Mouse (Mus musculus): ENCODE measurements around the gene Apbb1. TPM values are rescaled to one million over a fixed set of nuclear protein-coding genes. Genes with fewer than 3 reads are reported as not detected.

The Apbb1 gene
- polyA plus RNA-seq, 1 experiment from 2014 or later, result 360 TPM

DNA sequence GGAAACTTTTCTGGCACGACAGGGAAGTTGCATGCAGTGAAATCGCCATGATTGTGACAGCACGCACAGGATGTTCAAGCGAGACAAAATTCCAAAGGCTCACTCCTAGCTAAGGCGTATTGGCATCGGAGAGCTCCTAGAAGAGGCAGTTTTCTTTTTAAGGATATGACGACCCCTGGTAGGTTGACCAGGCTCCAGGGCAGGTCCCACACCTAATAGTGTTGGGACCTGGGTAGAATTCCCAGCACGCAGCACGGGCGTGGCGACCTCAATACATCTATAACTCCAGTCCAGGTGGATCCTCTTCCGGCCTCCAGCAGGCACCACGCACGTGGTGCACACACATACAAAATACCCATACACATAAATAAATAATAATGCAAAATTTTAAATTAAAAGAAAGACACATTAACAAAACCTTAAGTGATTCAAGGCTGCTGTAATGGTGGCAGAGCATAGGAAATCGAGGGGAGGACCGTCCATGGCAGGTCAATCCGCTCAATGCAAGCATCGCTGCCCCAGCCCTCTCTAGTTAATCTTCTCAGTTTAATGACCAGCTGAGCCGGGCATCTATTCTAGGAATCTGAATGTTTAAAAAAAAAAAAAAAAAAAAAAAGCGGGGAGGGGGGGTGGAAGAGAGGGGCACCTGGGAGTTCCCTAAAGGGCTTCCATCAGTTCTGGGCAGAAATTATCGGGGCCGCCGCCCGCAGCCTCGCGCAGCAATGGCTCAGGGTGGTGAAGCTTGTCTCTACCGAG lies 27.8 kb downstream of the Apbb1 start:
- Histone ChIP-seq H3K27ac (ENCODE audit: low read length) (peak overlapping the region; percentile 86), H3K4me2 (ENCODE audit: low read length) (peak overlapping the region; percentile 83), H3K27me3 (ENCODE audit: control insufficient read depth, insufficient read depth, low read depth, low read length) (no peaks in the 10 kb centered on the region), H3K9ac (ENCODE audit: low read depth, low read length) (peak overlapping the region; percentile 92), H3K36me3 (ENCODE audit: control insufficient read depth, insufficient read depth, low read length) (peaks cover 10% of the 10 kb centered on the region), H3K4me1 (ENCODE audit: control insufficient read depth, insufficient read depth, low read length) (peaks cover 21% of the 10 kb centered on the region), H3K9me3 (replicated peaks; ENCODE audit: control insufficient read depth, low read length, poor library complexity, severe bottlenecking) (no peaks in the 10 kb centered on the region), H3K4me3 (ENCODE audit: low read depth, low read length) (peak overlapping the region; percentile 80)
- ATAC-seq, result peak; percentile 44
- WGBS, result 26% methylated on average over 26 of the region's 27 CpGs

DNA sequence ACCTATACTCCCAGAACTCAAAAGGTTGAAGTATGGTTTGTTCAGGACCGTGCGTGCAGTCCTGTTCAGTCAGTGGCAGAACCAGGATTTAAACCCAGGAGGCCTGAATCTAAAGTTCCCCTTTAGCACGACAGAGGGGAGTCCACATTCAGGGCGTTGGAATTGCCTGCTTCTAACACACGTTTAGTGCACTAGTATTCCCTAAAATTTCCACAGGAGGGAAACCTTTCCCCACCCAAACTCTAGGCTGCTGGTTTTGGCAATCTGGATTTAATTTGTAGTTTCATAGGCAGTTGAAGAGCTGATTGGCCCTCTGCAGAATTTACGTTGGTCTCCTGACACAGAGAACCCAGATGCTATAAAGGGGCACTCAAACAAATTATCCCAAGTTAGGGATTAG lies 32.4 kb downstream of the Apbb1 start:
- Histone ChIP-seq H3K36me3 (ENCODE audit: control insufficient read depth, insufficient read depth, low read length) (no peaks in the 10 kb centered on the region), H3K4me3 (ENCODE audit: low read depth, low read length) (no peak overlapping the region), H3K27ac (ENCODE audit: low read length) (no peak overlapping the region), H3K27me3 (ENCODE audit: control insufficient read depth, insufficient read depth, low read depth, low read length) (no peaks in the 10 kb centered on the region), H3K9me3 (replicated peaks; ENCODE audit: control insufficient read depth, low read length, poor library complexity, severe bottlenecking) (no peaks in the 10 kb centered on the region), H3K4me1 (ENCODE audit: control insufficient read depth, insufficient read depth, low read length) (no peaks in the 10 kb centered on the region), H3K9ac (ENCODE audit: low read depth, low read length) (no peak overlapping the region), H3K4me2 (ENCODE audit: low read length) (no peak overlapping the region)
- WGBS, result 45% methylated on average over 6 of the region's 6 CpGs
- ATAC-seq, result no peak

DNA sequence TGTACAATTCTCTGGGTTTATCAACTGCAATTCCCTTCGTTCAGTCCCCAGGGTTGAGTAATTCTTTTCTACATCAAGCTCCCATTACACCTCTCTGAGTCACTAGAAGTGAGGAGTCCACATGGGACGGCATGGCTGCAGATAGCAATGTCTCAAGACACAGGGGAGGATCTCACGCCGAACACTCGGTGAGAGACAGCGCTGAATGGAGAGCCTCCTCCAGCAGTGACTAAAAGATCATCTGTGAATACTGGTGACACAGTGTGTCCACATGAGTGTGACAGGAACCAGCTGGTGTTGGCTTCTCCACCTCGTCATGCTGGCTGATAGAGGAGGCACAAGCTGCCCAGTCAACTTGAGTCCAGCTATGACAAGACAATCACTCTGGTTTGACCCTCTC lies 33.5 kb downstream of the Apbb1 start:
- Histone ChIP-seq H3K27ac (ENCODE audit: low read length) (no peak overlapping the region), H3K9me3 (replicated peaks; ENCODE audit: control insufficient read depth, low read length, poor library complexity, severe bottlenecking) (no peaks in the 10 kb centered on the region), H3K9ac (ENCODE audit: low read depth, low read length) (no peak overlapping the region), H3K4me2 (ENCODE audit: low read length) (no peak overlapping the region), H3K36me3 (ENCODE audit: control insufficient read depth, insufficient read depth, low read length) (no peaks in the 10 kb centered on the region), H3K4me3 (ENCODE audit: low read depth, low read length) (no peak overlapping the region), H3K4me1 (ENCODE audit: control insufficient read depth, insufficient read depth, low read length) (no peaks in the 10 kb centered on the region), H3K27me3 (ENCODE audit: control insufficient read depth, insufficient read depth, low read depth, low read length) (no peaks in the 10 kb centered on the region)
- WGBS, result 83% methylated on average over 7 of the region's 7 CpGs
- ATAC-seq, result no peak

DNA sequence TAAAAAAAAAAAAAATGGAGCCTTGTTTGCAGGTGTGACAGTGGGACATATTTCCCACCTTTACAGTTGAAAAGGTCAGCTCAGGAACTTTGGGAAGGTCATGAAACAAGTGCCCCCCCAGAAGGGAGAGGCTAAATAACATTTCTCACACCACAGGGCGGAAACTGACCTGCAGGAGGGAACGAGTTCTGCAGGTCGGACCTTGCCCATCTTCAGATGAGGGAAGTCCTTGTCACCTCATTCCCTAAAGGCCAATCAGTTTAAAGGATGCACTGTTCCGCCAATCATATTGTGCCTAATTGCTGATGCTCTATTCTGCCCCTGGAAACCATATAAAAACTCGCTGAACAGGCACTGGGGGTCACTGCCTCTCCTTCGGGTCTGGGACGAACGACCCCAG lies 35.5 kb downstream of the Apbb1 start:
- H3K4me2 ChIP-seq (ENCODE audit: low read length), result no peak overlapping the region
- WGBS, result 75% methylated on average over 8 of the region's 8 CpGs
- no peaks in the 10 kb centered on the region for H3K9me3 ChIP-seq (replicated peaks; ENCODE audit: control insufficient read depth, low read length, poor library complexity, severe bottlenecking)
- H3K4me1 ChIP-seq (ENCODE audit: control insufficient read depth, insufficient read depth, low read length), result no peaks in the 10 kb centered on the region
- H3K36me3 ChIP-seq (ENCODE audit: control insufficient read depth, insufficient read depth, low read length), result no peaks in the 10 kb centered on the region
- no peaks in the 10 kb centered on the region for H3K27me3 ChIP-seq (ENCODE audit: control insufficient read depth, insufficient read depth, low read depth, low read length)
- no peak overlapping the region for H3K9ac ChIP-seq (ENCODE audit: low read depth, low read length)
- no peak overlapping the region for H3K27ac ChIP-seq (ENCODE audit: low read length)
- no peak overlapping the region for H3K4me3 ChIP-seq (ENCODE audit: low read depth, low read length)
- ATAC-seq, result no peak

DNA sequence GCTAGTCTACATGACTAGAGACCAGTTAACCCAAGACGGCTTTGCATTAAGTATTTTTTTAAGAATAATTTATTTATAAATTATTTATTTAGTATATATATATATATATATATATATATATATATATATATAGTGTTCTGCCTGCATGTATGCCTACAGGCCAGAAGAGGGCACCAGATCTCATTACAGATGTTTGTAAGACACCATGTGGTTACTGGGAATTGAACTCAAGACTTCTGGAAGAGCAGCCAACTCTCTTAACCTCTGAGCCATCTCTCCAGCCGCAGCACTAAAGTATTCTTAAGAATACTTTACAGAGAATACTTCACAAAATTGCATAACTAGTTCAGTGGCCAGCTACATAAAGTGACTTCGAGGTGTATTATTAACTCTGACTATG lies 47.3 kb downstream of the Apbb1 start:
- Histone ChIP-seq H3K27ac (ENCODE audit: low read length) (no peak overlapping the region), H3K4me3 (ENCODE audit: low read depth, low read length) (no peak overlapping the region), H3K4me1 (ENCODE audit: control insufficient read depth, insufficient read depth, low read length) (no peaks in the 10 kb centered on the region), H3K27me3 (ENCODE audit: control insufficient read depth, insufficient read depth, low read depth, low read length) (no peaks in the 10 kb centered on the region), H3K4me2 (ENCODE audit: low read length) (no peak overlapping the region), H3K36me3 (ENCODE audit: control insufficient read depth, insufficient read depth, low read length) (no peaks in the 10 kb centered on the region), H3K9ac (ENCODE audit: low read depth, low read length) (no peak overlapping the region), H3K9me3 (replicated peaks; ENCODE audit: control insufficient read depth, low read length, poor library complexity, severe bottlenecking) (no peaks in the 10 kb centered on the region)
- 84% methylated on average over 3 of the region's 3 CpGs for WGBS
- no peak for ATAC-seq

DNA sequence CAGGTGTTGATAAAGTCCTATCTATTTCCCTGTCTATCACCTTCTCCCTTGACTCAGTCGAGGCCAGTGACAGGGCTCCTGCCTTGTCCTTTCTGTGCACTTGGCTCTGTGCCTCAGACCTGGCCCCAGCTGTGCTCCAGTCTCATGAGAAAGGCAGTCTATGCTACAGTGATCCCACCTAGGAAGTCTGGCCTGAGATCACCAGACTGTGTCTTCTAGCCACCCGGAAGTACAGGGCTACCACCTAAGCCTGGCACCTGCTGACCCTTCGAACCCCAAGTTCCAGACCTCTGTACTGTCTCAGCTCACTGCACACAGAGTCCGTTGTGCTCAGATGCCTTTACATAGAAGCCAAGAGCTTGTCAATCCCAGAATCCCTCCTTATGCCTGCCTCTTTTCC lies 53.4 kb downstream of the Apbb1 start:
- no peak overlapping the region for H3K9ac ChIP-seq (ENCODE audit: low read depth, low read length)
- no peaks in the 10 kb centered on the region for H3K9me3 ChIP-seq (replicated peaks; ENCODE audit: control insufficient read depth, low read length, poor library complexity, severe bottlenecking)
- 74% methylated on average over 4 of the region's 4 CpGs for WGBS
- no peaks in the 10 kb centered on the region for H3K27me3 ChIP-seq (ENCODE audit: control insufficient read depth, insufficient read depth, low read depth, low read length)
- no peak overlapping the region for H3K27ac ChIP-seq (ENCODE audit: low read length)
- no peak overlapping the region for H3K4me3 ChIP-seq (ENCODE audit: low read depth, low read length)
- no peaks in the 10 kb centered on the region for H3K4me1 ChIP-seq (ENCODE audit: control insufficient read depth, insufficient read depth, low read length)
- H3K4me2 ChIP-seq (ENCODE audit: low read length), result no peak overlapping the region
- ATAC-seq, result 0 out of 2 replicates have a peak, but pooled peaks have one; percentile 22
- H3K36me3 ChIP-seq (ENCODE audit: control insufficient read depth, insufficient read depth, low read length), result no peaks in the 10 kb centered on the region

DNA sequence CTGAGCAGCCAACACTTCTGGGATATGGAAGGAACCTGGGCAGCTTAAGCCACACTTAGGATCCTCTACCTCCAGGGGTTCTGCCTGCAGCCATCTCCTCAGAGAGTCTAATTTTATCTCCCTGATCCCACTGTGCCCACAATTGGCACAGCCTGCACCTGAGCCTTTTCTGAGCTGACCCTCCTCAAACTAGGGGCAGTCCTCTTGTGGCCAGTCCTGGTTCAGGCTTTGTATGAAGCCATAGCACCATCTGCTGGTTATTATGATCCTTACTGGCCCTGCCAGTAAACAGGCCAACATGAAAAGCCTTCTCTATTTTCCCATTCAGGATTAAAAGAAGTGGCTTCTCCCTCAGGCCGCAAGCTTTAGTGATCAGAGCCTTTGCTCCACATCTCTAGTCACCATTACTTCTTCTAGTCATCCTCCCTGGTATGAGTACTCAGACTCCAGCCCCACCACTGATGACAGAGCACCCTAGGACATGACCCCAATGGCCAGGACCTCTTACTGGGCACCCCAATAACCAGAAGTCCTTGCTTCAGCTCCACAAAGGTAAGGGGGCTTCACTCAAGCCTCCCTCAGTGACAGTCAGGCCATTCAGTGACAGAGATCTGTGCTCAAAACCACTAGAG lies 54.0 kb downstream of the Apbb1 start:
- H3K36me3 ChIP-seq (ENCODE audit: control insufficient read depth, insufficient read depth, low read length), result no peaks in the 10 kb centered on the region
- H3K9ac ChIP-seq (ENCODE audit: low read depth, low read length), result no peak overlapping the region
- whole genome bisulfite sequencing, result 48% methylated on average over 1 of the region's 1 CpGs
- peak; percentile 86 for ATAC-seq
- H3K4me3 ChIP-seq (ENCODE audit: low read depth, low read length), result no peak overlapping the region
- no peak overlapping the region for H3K4me2 ChIP-seq (ENCODE audit: low read length)
- H3K9me3 ChIP-seq (replicated peaks; ENCODE audit: control insufficient read depth, low read length, poor library complexity, severe bottlenecking), result no peaks in the 10 kb centered on the region
- H3K27ac ChIP-seq (ENCODE audit: low read length), result no peak overlapping the region
- H3K27me3 ChIP-seq (ENCODE audit: control insufficient read depth, insufficient read depth, low read depth, low read length), result no peaks in the 10 kb centered on the region
- H3K4me1 ChIP-seq (ENCODE audit: control insufficient read depth, insufficient read depth, low read length), result no peaks in the 10 kb centered on the region

DNA sequence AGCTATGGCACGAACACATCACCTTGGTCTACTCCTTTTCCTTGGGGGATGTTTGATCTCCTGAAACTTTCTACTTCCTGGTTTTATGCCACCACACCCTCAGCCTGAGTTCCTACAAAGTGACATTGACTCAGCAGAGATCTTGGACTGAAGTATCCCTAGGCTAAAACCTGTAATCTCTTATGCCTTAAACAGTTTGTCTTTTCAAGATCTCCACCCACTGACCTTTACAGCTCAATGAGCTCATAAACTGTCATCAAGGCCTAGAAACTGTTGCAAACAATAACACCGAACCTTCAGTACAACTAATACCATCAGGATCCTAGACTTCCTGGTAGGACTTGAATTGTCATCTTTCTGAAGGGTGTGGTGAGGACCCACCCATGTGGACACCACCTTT lies 57.2 kb downstream of the Apbb1 start:
- H3K36me3 ChIP-seq (ENCODE audit: control insufficient read depth, insufficient read depth, low read length), result no peaks in the 10 kb centered on the region
- H3K9ac ChIP-seq (ENCODE audit: low read depth, low read length), result no peak overlapping the region
- no peaks in the 10 kb centered on the region for H3K9me3 ChIP-seq (replicated peaks; ENCODE audit: control insufficient read depth, low read length, poor library complexity, severe bottlenecking)
- ATAC-seq, result no peak
- H3K27me3 ChIP-seq (ENCODE audit: control insufficient read depth, insufficient read depth, low read depth, low read length), result no peaks in the 10 kb centered on the region
- no peak overlapping the region for H3K4me3 ChIP-seq (ENCODE audit: low read depth, low read length)
- H3K4me2 ChIP-seq (ENCODE audit: low read length), result no peak overlapping the region
- no peak overlapping the region for H3K27ac ChIP-seq (ENCODE audit: low read length)
- WGBS, result 83% methylated on average over 2 of the region's 2 CpGs
- no peaks in the 10 kb centered on the region for H3K4me1 ChIP-seq (ENCODE audit: control insufficient read depth, insufficient read depth, low read length)

DNA sequence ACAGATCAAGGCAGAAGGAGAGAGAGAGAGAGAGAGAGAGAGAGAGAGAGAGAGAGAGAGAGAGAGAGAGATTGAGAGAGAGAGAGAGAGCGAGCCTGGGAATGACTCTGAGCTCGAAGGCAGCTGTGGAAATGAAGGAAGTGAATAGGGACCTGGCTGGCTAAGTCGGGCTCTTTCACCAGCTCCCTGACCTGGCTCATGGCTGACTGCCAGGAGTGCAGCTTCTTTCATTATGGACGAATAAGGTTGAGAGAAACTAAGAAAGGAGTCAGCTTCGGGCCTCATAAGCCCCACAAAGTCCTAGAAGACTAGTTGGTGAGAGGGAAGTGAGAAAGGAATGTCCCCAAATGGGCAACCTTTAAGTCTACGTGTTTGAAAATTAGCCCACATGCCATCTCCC lies 61.3 kb downstream of the Apbb1 start:
- no peaks in the 10 kb centered on the region for H3K9me3 ChIP-seq (replicated peaks; ENCODE audit: control insufficient read depth, low read length, poor library complexity, severe bottlenecking)
- no peaks in the 10 kb centered on the region for H3K4me1 ChIP-seq (ENCODE audit: control insufficient read depth, insufficient read depth, low read length)
- H3K4me3 ChIP-seq (ENCODE audit: low read depth, low read length), result no peak overlapping the region
- H3K9ac ChIP-seq (ENCODE audit: low read depth, low read length), result no peak overlapping the region
- H3K36me3 ChIP-seq (ENCODE audit: control insufficient read depth, insufficient read depth, low read length), result no peaks in the 10 kb centered on the region
- ATAC-seq, result no peak
- WGBS, result 34% methylated on average over 6 of the region's 6 CpGs
- H3K27me3 ChIP-seq (ENCODE audit: control insufficient read depth, insufficient read depth, low read depth, low read length), result no peaks in the 10 kb centered on the region
- no peak overlapping the region for H3K27ac ChIP-seq (ENCODE audit: low read length)
- H3K4me2 ChIP-seq (ENCODE audit: low read length), result no peak overlapping the region
